Mouse (Mus musculus): ENCODE data around the gene Akt1s1.
A peak's percentile ranks its signal among the peaks of the same experiment; 100 is the strongest.

GRCm38 (mm10) chr7:44854356-44855031 is 5.7 kb downstream of the Akt1s1 start:
- TF ChIP-seq EP300 (IDR thresholded peaks at IDR 0.05; ENCODE audit: low read length) (no peak), ZKSCAN1 (IDR thresholded peaks at IDR 0.05; ENCODE audit: borderline replicate concordance, low read depth, low read length) (no peak), POLR2A (IDR thresholded peaks at IDR 0.05; ENCODE audit: low read depth, low read length) (peak; percentile 77), ZC3H11A (IDR thresholded peaks at IDR 0.05; ENCODE audit: low read depth, low read length) (no peak), MYC (IDR thresholded peaks at IDR 0.05; ENCODE audit: low read depth, low read length) (no peak), BHLHE40 (IDR thresholded peaks at IDR 0.05; ENCODE audit: low read depth, low read length) (peak; percentile 74), GABPA (IDR thresholded peaks at IDR 0.05; ENCODE audit: insufficient replicate concordance, low read depth, low read length) (no peak), USF1 (IDR thresholded peaks at IDR 0.05; ENCODE audit: low read depth, low read length) (no peak), CTCF (conservative IDR thresholded peaks at IDR 0.05 in 1 of 2, IDR thresholded peaks at IDR 0.05 in 1 of 2; ENCODE audit: low read depth in 2 of 2, low read length in 2 of 2) (no peak), USF2 (conservative IDR thresholded peaks at IDR 0.05; ENCODE audit: low read depth, low read length) (no peak; the same call in 1 of the 2 replicates), IRF4 (IDR thresholded peaks at IDR 0.05; ENCODE audit: low read depth, low read length) (no peak), SMC3 (IDR thresholded peaks at IDR 0.05; ENCODE audit: low read depth, low read length) (no peak), MAX (IDR thresholded peaks at IDR 0.05; ENCODE audit: low read length) (peak; percentile 52; the same call in 1 of the 2 replicates)

Measured in CH12.LX (cell line).